In the genomic region with DNA sequence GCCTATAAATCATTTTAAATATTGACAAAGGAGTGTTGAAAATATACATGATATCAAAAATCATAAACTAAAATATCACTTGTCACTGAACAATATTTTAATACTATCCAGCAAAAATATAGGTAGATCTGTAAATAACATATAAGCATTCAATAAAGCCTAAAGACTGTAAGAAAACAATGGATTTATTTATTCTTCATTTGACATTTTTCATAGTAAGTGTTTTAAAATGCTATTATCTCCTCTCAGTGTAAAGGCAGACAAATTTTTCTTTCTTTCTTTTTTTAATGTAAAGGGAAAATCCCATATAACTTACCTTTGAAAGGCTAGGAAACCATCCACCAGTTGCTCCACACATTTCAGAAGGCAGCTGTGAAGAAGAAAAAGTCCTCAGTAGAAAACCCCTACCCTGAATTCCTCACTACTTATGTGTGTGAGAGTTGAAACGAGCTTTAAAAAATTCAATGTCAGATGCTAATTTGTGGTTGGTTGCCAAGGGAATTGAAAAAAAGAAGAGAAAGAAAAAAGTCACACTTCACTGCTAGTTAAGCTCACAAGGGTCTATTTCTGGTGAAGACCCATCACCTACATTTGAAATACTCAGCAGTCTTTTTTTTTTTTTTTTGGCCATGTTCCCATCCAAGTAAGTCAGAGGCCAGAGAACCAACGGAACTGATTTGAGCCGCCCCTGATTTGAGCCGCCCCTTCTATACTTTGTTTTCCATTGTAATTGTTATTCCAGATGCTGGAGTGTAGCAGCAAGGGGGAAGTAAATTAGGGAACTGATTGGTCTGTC, we compare ENCODE assay signal across 11 mouse cellular contexts. TPM values are rescaled to one million over a fixed set of nuclear protein-coding genes. Genes with fewer than 3 reads are reported as not detected.
A peak's percentile ranks its signal among the peaks of the same experiment; 100 is the strongest.
DNase-seq lines count a peak whose midpoint lies in the region; ATAC-seq and TF ChIP-seq lines count a peak whose summit lies in the region.
"Had no signal": no experiment of that assay in that cellular context is flagged by ENCODE, and none has a peak within 500 bp of the region (broad histone marks: within the 10 kb centered on the region; RNA-seq: fewer than 3 reads in every experiment).

No protein-coding gene starts in this region.

- peak; percentile 99 for TF ChIP-seq EP300 in heart, postnatal 0 days (IDR thresholded peaks at IDR 0.05; ENCODE audit: low read depth)

- no peak for TF ChIP-seq CTCF in kidney, adult 2 months (conservative IDR thresholded peaks at IDR 0.05; ENCODE audit: insufficient read depth, insufficient read length, low read depth, low read length)
- no peak for TF ChIP-seq CTCF in heart, postnatal 0 days (IDR thresholded peaks at IDR 0.05; ENCODE audit: low read depth)

- H3K9me3 ChIP-seq in midbrain, embryonic 11.5 days (ENCODE audit: control insufficient read depth, low read length) = no peaks in the 10 kb centered on the region
- no peaks in the 10 kb centered on the region for H3K9me3 ChIP-seq in midbrain, embryonic 10.5 days (replicated peaks)
- peaks cover 5% of the 10 kb centered on the region; the same call in 1 of the 2 replicates for H3K9me3 ChIP-seq in heart, postnatal 0 days (replicated peaks; ENCODE audit: control insufficient read depth, low read length)
- H3K9me3 ChIP-seq: hindbrain, embryonic 15.5 days; neural tube, embryonic 15.5 days had no signal

- no peak for ATAC-seq in midbrain, embryonic 11.5 days (ENCODE audit: low FRiP score)
- ATAC-seq in heart, postnatal 0 days (ENCODE audit: insufficient read depth, low read depth) = peak; percentile 88
- ATAC-seq: midbrain, embryonic 16.5 days had no signal

- no peak overlapping the region for H3K9ac ChIP-seq in midbrain, embryonic 11.5 days (ENCODE audit: low read length)
- no peak overlapping the region; the same call in 1 of the 2 replicates for H3K9ac ChIP-seq in heart, postnatal 0 days (replicated peaks; ENCODE audit: low read depth, low read length)
- H3K9ac ChIP-seq: hindbrain, embryonic 15.5 days; neural tube, embryonic 15.5 days had no signal

- H3K36me3 ChIP-seq in kidney, adult 2 months (ENCODE audit: control insufficient read depth, insufficient read depth, low read length) = no peaks in the 10 kb centered on the region
- H3K36me3 ChIP-seq in midbrain, embryonic 11.5 days (ENCODE audit: control insufficient read depth, insufficient read depth, low read length) = no peaks in the 10 kb centered on the region
- no peaks in the 10 kb centered on the region for H3K36me3 ChIP-seq in midbrain, embryonic 10.5 days
- H3K36me3 ChIP-seq in heart, postnatal 0 days (replicated peaks; ENCODE audit: control insufficient read depth, insufficient read depth, low read length) = peaks cover 5% of the 10 kb centered on the region; the same call in 1 of the 2 replicates
- H3K36me3 ChIP-seq: hindbrain, embryonic 15.5 days; neural tube, embryonic 15.5 days had no signal

- peak overlapping the region; percentile 46; the same call in 1 of the 2 replicates for H3K27ac ChIP-seq in kidney, adult 2 months (ENCODE audit: insufficient read depth, low read depth, low read length)
- H3K27ac ChIP-seq in midbrain, embryonic 11.5 days (ENCODE audit: low read depth, low read length) = no peak overlapping the region
- H3K27ac ChIP-seq in midbrain, embryonic 10.5 days (replicated peaks) = no peak overlapping the region
- peak overlapping the region; percentile 92 for H3K27ac ChIP-seq in heart, postnatal 0 days (ENCODE audit: low read depth)
- H3K27ac ChIP-seq: hindbrain, embryonic 15.5 days; neural tube, embryonic 15.5 days had no signal

- no peaks in the 10 kb centered on the region for H3K27me3 ChIP-seq in kidney, adult 2 months (replicated peaks; ENCODE audit: control insufficient read depth, insufficient read depth, low read length)
- no peaks in the 10 kb centered on the region for H3K27me3 ChIP-seq in midbrain, embryonic 11.5 days (ENCODE audit: control insufficient read depth, insufficient read depth, low read length)
- no peaks in the 10 kb centered on the region for H3K27me3 ChIP-seq in midbrain, embryonic 10.5 days (ENCODE audit: low read depth, poor library complexity, severe bottlenecking)
- no peaks in the 10 kb centered on the region for H3K27me3 ChIP-seq in heart, postnatal 0 days (ENCODE audit: control insufficient read depth, insufficient read depth, low read length)
- H3K27me3 ChIP-seq: hindbrain, embryonic 15.5 days; neural tube, embryonic 15.5 days had no signal

- H3K4me2 ChIP-seq in midbrain, embryonic 11.5 days = no peak overlapping the region
- peak overlapping the region; percentile 57 for H3K4me2 ChIP-seq in heart, postnatal 0 days (ENCODE audit: low read depth, low read length)
- H3K4me2 ChIP-seq: hindbrain, embryonic 15.5 days; neural tube, embryonic 15.5 days had no signal

- H3K4me1 ChIP-seq in kidney, adult 2 months (ENCODE audit: control insufficient read depth, insufficient read depth, low read length) = no peaks in the 10 kb centered on the region
- H3K4me1 ChIP-seq in midbrain, embryonic 11.5 days (ENCODE audit: control insufficient read depth, insufficient read depth, low read length) = no peaks in the 10 kb centered on the region
- no peaks in the 10 kb centered on the region for H3K4me1 ChIP-seq in midbrain, embryonic 10.5 days
- peaks cover 5% of the 10 kb centered on the region; the same call in 1 of the 2 replicates for H3K4me1 ChIP-seq in heart, postnatal 0 days (ENCODE audit: control insufficient read depth, insufficient read depth)
- H3K4me1 ChIP-seq: hindbrain, embryonic 15.5 days; neural tube, embryonic 15.5 days had no signal

- H3K4me3 ChIP-seq in kidney, adult 2 months (ENCODE audit: insufficient read depth, low read depth, low read length) = no peak overlapping the region
- no peak overlapping the region for H3K4me3 ChIP-seq in midbrain, embryonic 11.5 days (ENCODE audit: low read depth, low read length)
- no peak overlapping the region for H3K4me3 ChIP-seq in midbrain, embryonic 10.5 days
- peak overlapping the region; percentile 43 for H3K4me3 ChIP-seq in heart, postnatal 0 days (ENCODE audit: low read depth, low read length)
- H3K4me3 ChIP-seq: hindbrain, embryonic 15.5 days; neural tube, embryonic 15.5 days had no signal

- TF ChIP-seq POLR2A in kidney, adult 2 months (IDR thresholded peaks at IDR 0.05; ENCODE audit: low read depth, low read length) = no peak

- 11% methylated on average over 4 of the region's 4 CpGs for WGBS in kidney, adult 2 months
- WGBS in midbrain, embryonic 11.5 days = 30% methylated on average over 4 of the region's 4 CpGs
- WGBS in midbrain, embryonic 10.5 days = 29% methylated on average over 4 of the region's 4 CpGs
- WGBS in heart, postnatal 0 days = 8% methylated on average over 4 of the region's 4 CpGs

- peak; percentile 44 for DNase-seq in kidney, adult 2 months
- no peak for DNase-seq in kidney, adult 11 months
- peak; percentile 75 for DNase-seq in midbrain, embryonic 11.5 days (ENCODE audit: low spot score, missing footprints)
- DNase-seq in midbrain, embryonic 10.5 days (ENCODE audit: low spot score) = no peak
- DNase-seq in heart, postnatal 0 days (ENCODE audit: low spot score) = peak; percentile 86
- peak; percentile 57 for DNase-seq in skeletal muscle tissue, adult 2 months (ENCODE audit: low read depth, low spot score)
- DNase-seq in thymus, postnatal 25 days = no peak
- no peak for DNase-seq in spleen, postnatal 4 days (ENCODE audit: low spot score in 2 of 2)

RNA-seq across cellular contexts. Expression of a gene that starts 53.1 kb away (rescaled TPM):
- polyA plus RNA-seq in kidney, adult 2 months (2012; rRNA removed) = 41.4 and 43.8 TPM in 2 replicates
- 1.2 and 2.0 TPM in 2 replicates for polyA plus RNA-seq in midbrain, embryonic 11.5 days (2014; fragmentation: Nextera tagmentation; extraction: Ambion mirVana)
- polyA plus RNA-seq in midbrain, embryonic 10.5 days (2016; fragmentation: Nextera tagmentation; extraction: Ambion mirVana) = 1.1 and 1.5 TPM in 2 replicates
- total RNA-seq in heart, postnatal 0 days (2014; rRNA removed; ENCODE audit: low replicate concordance) = 373 and 526 TPM in 2 replicates
- 601 and 603 TPM in 2 replicates for polyA plus RNA-seq in heart, postnatal 0 days (2015; fragmentation: Nextera tagmentation; extraction: Ambion mirVana)

Comparison
In these comparisons a context has a peak if more than half of its experiments do, and no peak if none do; other contexts are left out.
1. DNase-seq: peak in kidney, adult 2 months (single experiment), midbrain, embryonic 11.5 days (single experiment), heart, postnatal 0 days (single experiment) and skeletal muscle tissue, adult 2 months (single experiment); none in kidney, adult 11 months (single experiment), midbrain, embryonic 10.5 days (single experiment), thymus, postnatal 25 days (single experiment) and spleen, postnatal 4 days (0 of 2).
2. H3K27ac ChIP-seq: peak in kidney, adult 2 months (single experiment) and heart, postnatal 0 days (single experiment); none in midbrain, embryonic 11.5 days (single experiment) and midbrain, embryonic 10.5 days (single experiment).
3. RNA of a gene that starts 53.1 kb away (polyA plus RNA-seq): 601 to 603 TPM in heart, postnatal 0 days and 41.4 to 43.8 TPM in kidney, adult 2 months; 1.2 to 2.0 TPM in midbrain, embryonic 11.5 days and 1.1 to 1.5 TPM in midbrain, embryonic 10.5 days; every median in the first group is over 10 times any median in the second.